Mouse (Mus musculus) erythroblast, adult 5-6 weeks (primary cell): Measurements from ENCODE around the gene Igfbp3. TPM values are rescaled to one million over a fixed set of nuclear protein-coding genes. Genes with fewer than 3 reads are reported as not detected.

Experiments used
- ATAC-seq: replicated peaks from 2 replicates; pipeline ENCODE4 v1.8.0; 2016; ENCODE audit warnings: moderate number of reproducible peaks, mild to moderate bottlenecking, moderate TSS enrichment, inconsistent platforms; ENCODE audit not compliant: poor library complexity, low FRiP score, severe bottlenecking
- total RNA-seq, 2 experiments: library from RNA; stranded (forward) in 1 of 2; stranded (reverse) in 1 of 2; fragments of 150-400 nt in 1 of 2; fragments of 200-764, 138-1000 nt in 1 of 2; gene quantifications; 2 replicates each; pipeline versions ENCODE4 v1.2.3 to v1.2.4; 2015 to 2017; ENCODE audit warnings: low replicate concordance in 2 of 2

Gene Igfbp3
- total RNA-seq, 2 experiments from 2014 or later: not detected

- ATAC-seq: no peak
These were observed 35.0 kb downstream of the Igfbp3 start for GRCm38 (mm10) chr11:7178724-7179123.

- no peak for ATAC-seq
These were observed 40.1 kb downstream of the Igfbp3 start for GRCm38 (mm10) chr11:7173664-7174063.

- ATAC-seq: no peak
These were observed 44.1 kb downstream of the Igfbp3 start for GRCm38 (mm10) chr11:7169645-7170044.

- ATAC-seq: no peak
These were observed 49.3 kb downstream of the Igfbp3 start for GRCm38 (mm10) chr11:7164416-7164815.

GRCm38 (mm10) chr11:7161502-7162174 is 52.1 kb downstream of the Igfbp3 start:
- no peak for ATAC-seq

- ATAC-seq: no peak
These were observed 53.1 kb downstream of the Igfbp3 start for GRCm38 (mm10) chr11:7160637-7161101.

- no peak for ATAC-seq
These were observed 53.6 kb downstream of the Igfbp3 start for GRCm38 (mm10) chr11:7160146-7160545.

- ATAC-seq: no peak
These were observed 55.5 kb downstream of the Igfbp3 start for GRCm38 (mm10) chr11:7158196-7158595.

GRCm38 (mm10) chr11:7156427-7156826 is 57.3 kb downstream of the Igfbp3 start:
- no peak for ATAC-seq

Other genes starting within 250 kb of the Igfbp3 start
- not detected in 2 replicates for gene Adcy1, start 150.4 kb downstream of the Igfbp3 start, total RNA-seq (2015; ENCODE audit: low replicate concordance)
- not detected in 2 replicates for gene Adcy1, start 150.4 kb downstream of the Igfbp3 start, total RNA-seq (2017; ENCODE audit: low replicate concordance)
- gene Gm11985, start 25.4 kb downstream of the Igfbp3 start, total RNA-seq (2015; ENCODE audit: low replicate concordance): not detected in 2 replicates
- gene Gm11985, start 25.4 kb downstream of the Igfbp3 start, total RNA-seq (2017; ENCODE audit: low replicate concordance): not detected in 2 replicates
- gene Igfbp1, start 16.1 kb downstream of the Igfbp3 start, total RNA-seq (2015; ENCODE audit: low replicate concordance): not detected in 2 replicates
- gene Igfbp1, start 16.1 kb downstream of the Igfbp3 start, total RNA-seq (2017; ENCODE audit: low replicate concordance): not detected in 2 replicates